Mouse (Mus musculus): ENCODE results near the gene Drg2. TPM values are rescaled to one million over a fixed set of nuclear protein-coding genes. Genes with fewer than 3 reads are reported as not detected.

Drg2 gene
- polyA plus RNA-seq, 1 experiment from 2014 or later = 112 TPM

- 0 out of 2 replicates have a peak, but pooled peaks cover 1% of the 10 kb centered on the region for H3K36me3 ChIP-seq
- no peaks in the 10 kb centered on the region for H3K9me3 ChIP-seq
- peaks cover 25% of the 10 kb centered on the region for H3K4me1 ChIP-seq
- no peak overlapping the region for H3K4me3 ChIP-seq
- DNase-seq (ENCODE audit: low spot score) = no peak
- 78% methylated on average over 5 of the region's 5 CpGs for WGBS
- no peak overlapping the region for H3K27ac ChIP-seq
- H3K27me3 ChIP-seq (ENCODE audit: insufficient read depth, poor library complexity, severe bottlenecking) = peaks cover 34% of the 10 kb centered on the region
Measured at GRCm38 (mm10) chr11:60475668-60476362, 21.4 kb downstream of the Drg2 start.

GRCm38 (mm10) chr11:60478121-60478520 lies 23.7 kb downstream of the Drg2 start:
- 28% methylated on average over 17 of the region's 17 CpGs for WGBS
- peak overlapping the region; percentile 49 for H3K4me3 ChIP-seq
- peak; percentile 81 for DNase-seq (ENCODE audit: low spot score)
- H3K4me1 ChIP-seq = peaks cover 16% of the 10 kb centered on the region
- H3K27ac ChIP-seq = peak overlapping the region; percentile 62
- H3K27me3 ChIP-seq (ENCODE audit: insufficient read depth, poor library complexity, severe bottlenecking) = peaks cover 35% of the 10 kb centered on the region
- H3K9me3 ChIP-seq = no peaks in the 10 kb centered on the region
- H3K36me3 ChIP-seq = no peaks in the 10 kb centered on the region

GRCm38 (mm10) chr11:60486267-60486666 lies 31.9 kb downstream of the Drg2 start:
- H3K27ac ChIP-seq = no peak overlapping the region; the same call in 1 of the 2 replicates

GRCm38 (mm10) chr11:60492726-60493125 lies 38.3 kb downstream of the Drg2 start:
- DNase-seq (ENCODE audit: low spot score) = no peak
- Histone ChIP-seq H3K36me3 (no peaks in the 10 kb centered on the region), H3K4me3 (no peak overlapping the region), H3K4me1 (no peaks in the 10 kb centered on the region), H3K27ac (no peak overlapping the region), H3K9me3 (no peaks in the 10 kb centered on the region), H3K27me3 (ENCODE audit: insufficient read depth, poor library complexity, severe bottlenecking) (peaks cover 41% of the 10 kb centered on the region)
- WGBS = 81% methylated on average over 5 of the region's 5 CpGs

More at GRCm38 (mm10) chr11:60486267-60486666, 31.9 kb downstream of the Drg2 start:
- peak; percentile 92 for DNase-seq (ENCODE audit: low spot score)
- no peak overlapping the region for H3K4me3 ChIP-seq
- WGBS = 45% methylated on average over 3 of the region's 3 CpGs
- no peaks in the 10 kb centered on the region for H3K9me3 ChIP-seq
- H3K27me3 ChIP-seq (ENCODE audit: insufficient read depth, poor library complexity, severe bottlenecking) = no peaks in the 10 kb centered on the region
- no peaks in the 10 kb centered on the region for H3K36me3 ChIP-seq
- H3K4me1 ChIP-seq = peaks cover 6% of the 10 kb centered on the region

GRCm38 (mm10) chr11:60495692-60496091 lies 41.3 kb downstream of the Drg2 start:
- no peak overlapping the region for H3K4me3 ChIP-seq
- peaks cover 52% of the 10 kb centered on the region for H3K27me3 ChIP-seq (ENCODE audit: insufficient read depth, poor library complexity, severe bottlenecking)
- H3K27ac ChIP-seq = no peak overlapping the region
- WGBS = 63% methylated on average over 2 of the region's 2 CpGs
- DNase-seq (ENCODE audit: low spot score) = no peak
- H3K4me1 ChIP-seq = no peaks in the 10 kb centered on the region
- H3K36me3 ChIP-seq = no peaks in the 10 kb centered on the region
- H3K9me3 ChIP-seq = no peaks in the 10 kb centered on the region

- H3K9me3 ChIP-seq = no peaks in the 10 kb centered on the region
- no peak overlapping the region for H3K4me3 ChIP-seq
- H3K4me1 ChIP-seq = peaks cover 21% of the 10 kb centered on the region
- no peaks in the 10 kb centered on the region for H3K36me3 ChIP-seq
- DNase-seq (ENCODE audit: low spot score) = no peak
- H3K27me3 ChIP-seq (ENCODE audit: insufficient read depth, poor library complexity, severe bottlenecking) = peaks cover 56% of the 10 kb centered on the region
- no peak overlapping the region for H3K27ac ChIP-seq
- WGBS = 82% methylated on average over 13 of the region's 13 CpGs
Measured at GRCm38 (mm10) chr11:60507281-60507680, 52.9 kb downstream of the Drg2 start.

GRCm38 (mm10) chr11:60508950-60509349 lies 54.6 kb downstream of the Drg2 start:
- no peaks in the 10 kb centered on the region for H3K36me3 ChIP-seq
- peak overlapping the region; percentile 63 for H3K4me3 ChIP-seq
- peaks cover 21% of the 10 kb centered on the region for H3K4me1 ChIP-seq
- H3K27me3 ChIP-seq (ENCODE audit: insufficient read depth, poor library complexity, severe bottlenecking) = peaks cover 56% of the 10 kb centered on the region
- 4% methylated on average over 11 of the region's 11 CpGs for WGBS
- DNase-seq (ENCODE audit: low spot score) = no peak
- no peaks in the 10 kb centered on the region for H3K9me3 ChIP-seq
- peak overlapping the region; percentile 67 for H3K27ac ChIP-seq

GRCm38 (mm10) chr11:60509500-60509899 lies 55.1 kb downstream of the Drg2 start:
- H3K27me3 ChIP-seq (ENCODE audit: insufficient read depth, poor library complexity, severe bottlenecking) = peaks cover 56% of the 10 kb centered on the region
- peaks cover 21% of the 10 kb centered on the region for H3K4me1 ChIP-seq
- DNase-seq (ENCODE audit: low spot score) = no peak
- H3K4me3 ChIP-seq = peak overlapping the region; percentile 63
- H3K27ac ChIP-seq = peak overlapping the region; percentile 67
- WGBS = under 1% methylated on average over 25 of the region's 25 CpGs
- no peaks in the 10 kb centered on the region for H3K36me3 ChIP-seq
- H3K9me3 ChIP-seq = no peaks in the 10 kb centered on the region

GRCm38 (mm10) chr11:60511893-60512292 lies 57.5 kb downstream of the Drg2 start:
- H3K9me3 ChIP-seq = no peaks in the 10 kb centered on the region
- H3K4me1 ChIP-seq = peaks cover 18% of the 10 kb centered on the region
- H3K36me3 ChIP-seq = no peaks in the 10 kb centered on the region
- H3K27me3 ChIP-seq (ENCODE audit: insufficient read depth, poor library complexity, severe bottlenecking) = peaks cover 38% of the 10 kb centered on the region
- H3K27ac ChIP-seq = no peak overlapping the region
- H3K4me3 ChIP-seq = no peak overlapping the region
- 69% methylated on average over 1 of the region's 1 CpGs for WGBS
- no peak for DNase-seq (ENCODE audit: low spot score)

- H3K27me3 ChIP-seq (ENCODE audit: insufficient read depth, poor library complexity, severe bottlenecking) = peaks cover 32% of the 10 kb centered on the region
- H3K4me1 ChIP-seq = peaks cover 18% of the 10 kb centered on the region
- no peak overlapping the region for H3K27ac ChIP-seq
- no peaks in the 10 kb centered on the region for H3K9me3 ChIP-seq
- no peak for DNase-seq (ENCODE audit: low spot score)
- no peak overlapping the region for H3K4me3 ChIP-seq
- no peaks in the 10 kb centered on the region for H3K36me3 ChIP-seq
- WGBS = 81% methylated on average over 2 of the region's 2 CpGs
Measured at GRCm38 (mm10) chr11:60512520-60512919, 58.1 kb downstream of the Drg2 start.

- Histone ChIP-seq H3K4me3 (no peak overlapping the region), H3K4me1 (peaks cover under 1% of the 10 kb centered on the region; the same call in 1 of the 2 replicates), H3K27me3 (ENCODE audit: insufficient read depth, poor library complexity, severe bottlenecking) (peaks cover 11% of the 10 kb centered on the region), H3K36me3 (no peaks in the 10 kb centered on the region), H3K9me3 (no peaks in the 10 kb centered on the region), H3K27ac (no peak overlapping the region)
- no peak for DNase-seq (ENCODE audit: low spot score)
- WGBS = 62% methylated on average over 2 of the region's 2 CpGs
Measured at GRCm38 (mm10) chr11:60514941-60515340, 60.5 kb downstream of the Drg2 start.

GRCm38 (mm10) chr11:60518305-60518704 lies 63.9 kb downstream of the Drg2 start:
- Histone ChIP-seq H3K27ac (no peak overlapping the region), H3K27me3 (ENCODE audit: insufficient read depth, poor library complexity, severe bottlenecking) (no peaks in the 10 kb centered on the region; the same call in 1 of the 2 replicates), H3K9me3 (no peaks in the 10 kb centered on the region), H3K4me3 (no peak overlapping the region), H3K36me3 (no peaks in the 10 kb centered on the region), H3K4me1 (no peaks in the 10 kb centered on the region)
- DNase-seq (ENCODE audit: low spot score) = no peak
- WGBS = 77% methylated on average over 4 of the region's 4 CpGs
